Mouse (Mus musculus) adipose tissue, adult 10 weeks (tissue): ENCODE data around the gene 1700025F22Rik. TPM values are rescaled to one million over a fixed set of nuclear protein-coding genes. Genes with fewer than 3 reads are reported as not detected.

Experiments
- polyA plus RNA-seq: library from polyadenylated mRNA; stranded (reverse); fragments of 350-450 nt; fragmentation: Illumina TruSeq; extraction: RNeasy Lipid Tissue Mini Kit (QIAGEN cat#74804); gene quantifications from one replicate; pipeline ENCODE4 v1.2.3, GENCODE M21; 2014; ENCODE audit warnings: low read depth, low replicate concordance

Gene 1700025F22Rik
- polyA plus RNA-seq, result 3.5 TPM

GRCm38 (mm10) chr19:11165172-11165571 is at the start of gene 1700025F22Rik:
1700025F22Rik (minus strand) TSS chr19:11165320.

GRCm38 (mm10) chr19:11196546-11196945 is 31.4 kb upstream of the 1700025F22Rik start, which contains the start of gene Ms4a13:
Ms4a13 (minus strand) TSS chr19:11196737.

GRCm38 (mm10) chr19:11130776-11131175 is 34.3 kb downstream of the 1700025F22Rik start, which contains the start of gene 1700017D01Rik:
1700017D01Rik (minus strand) TSS chr19:11130876.

Other genes starting within 250 kb of the 1700025F22Rik start
- not detected for gene Zp1, start 244.7 kb downstream of the 1700025F22Rik start, polyA plus RNA-seq
- gene Ptgdr2, start 228.2 kb downstream of the 1700025F22Rik start, polyA plus RNA-seq, result not detected
- 8.0 TPM for gene Ccdc86, start 216.1 kb downstream of the 1700025F22Rik start, polyA plus RNA-seq
- not detected for gene Ms4a10, start 190.7 kb downstream of the 1700025F22Rik start, polyA plus RNA-seq
- not detected for gene Ms4a15, start 172.1 kb downstream of the 1700025F22Rik start, polyA plus RNA-seq
- not detected for gene Ms4a18, start 147.3 kb downstream of the 1700025F22Rik start, polyA plus RNA-seq
- 5.2 TPM for gene Ms4a8a, start 84.2 kb downstream of the 1700025F22Rik start, polyA plus RNA-seq
- 4.1 TPM for gene 1700017D01Rik, start 34.4 kb downstream of the 1700025F22Rik start, polyA plus RNA-seq
- gene Ms4a13, start 31.4 kb upstream of the 1700025F22Rik start, polyA plus RNA-seq, result 2.7 TPM
- not detected for gene Ms4a12, start 67.1 kb upstream of the 1700025F22Rik start, polyA plus RNA-seq
- gene Ms4a1, start 100.9 kb upstream of the 1700025F22Rik start, polyA plus RNA-seq, result 0.27 TPM
- gene Ms4a5, start 118.6 kb upstream of the 1700025F22Rik start, polyA plus RNA-seq, result 6.4 TPM
- 7.3 TPM for gene Ms4a14, start 149.1 kb upstream of the 1700025F22Rik start, polyA plus RNA-seq
- gene Ms4a7, start 170.8 kb upstream of the 1700025F22Rik start, polyA plus RNA-seq, result 9.0 TPM
- 6.6 TPM for gene Ms4a4a, start 210.2 kb upstream of the 1700025F22Rik start, polyA plus RNA-seq
- gene Ms4a4c, start 239.4 kb upstream of the 1700025F22Rik start, polyA plus RNA-seq, result 1.2 TPM